Mouse (Mus musculus) olfactory bulb, adult 2 months (tissue): ENCODE data around the gene Zcwpw1.

Source experiments
- CTCF ChIP-seq: fragments of 200-500 bp; IDR thresholded peaks from 2 replicates; pipeline ENCODE4 v1.5.1; 2012; ENCODE audit warnings: low read depth, mild to moderate bottlenecking, low read length, moderate library complexity; ENCODE audit not compliant: insufficient read depth
- POLR2A ChIP-seq: fragments of 200-500 bp; IDR thresholded peaks from 2 replicates; pipeline ENCODE4 v1.6.1; 2012; ENCODE audit warnings: mild to moderate bottlenecking, low read depth, low read length, moderate library complexity; ENCODE audit not compliant: insufficient read depth

DNA sequence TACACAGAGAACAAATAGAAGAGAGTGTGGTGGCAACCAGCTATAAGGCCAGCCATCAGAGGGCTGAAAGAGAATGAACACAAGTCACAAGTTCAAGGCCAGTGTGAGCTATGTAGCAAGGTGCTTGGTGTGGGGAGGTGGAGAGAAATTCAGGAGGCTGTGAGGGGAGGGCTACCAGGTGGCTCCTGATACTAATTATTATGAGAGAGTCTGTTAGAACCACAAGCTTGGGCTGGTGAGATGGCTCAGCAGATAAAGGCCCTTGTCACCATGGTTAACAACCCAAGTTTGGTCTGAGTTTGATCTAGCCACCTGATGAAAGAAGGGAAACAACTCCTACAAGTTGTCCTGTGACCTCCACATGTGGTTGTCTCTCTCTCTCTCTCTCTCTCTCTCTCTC is 14.8 kb upstream of the Zcwpw1 start:
- no peak for TF ChIP-seq POLR2A
- no peak for TF ChIP-seq CTCF
